Mouse (Mus musculus): ENCODE data around the gene Tshz2. TPM values are rescaled to one million over a fixed set of nuclear protein-coding genes. Genes with fewer than 3 reads are reported as not detected.
"Not testable (repeated sequence)": the region's sequence is repeated elsewhere in the genome, so short reads cannot be mapped to it uniquely, and the experiment has no call there.

Gene Tshz2
- polyA plus RNA-seq, 1 experiment from 2014 or later = 0.70 TPM

DNA sequence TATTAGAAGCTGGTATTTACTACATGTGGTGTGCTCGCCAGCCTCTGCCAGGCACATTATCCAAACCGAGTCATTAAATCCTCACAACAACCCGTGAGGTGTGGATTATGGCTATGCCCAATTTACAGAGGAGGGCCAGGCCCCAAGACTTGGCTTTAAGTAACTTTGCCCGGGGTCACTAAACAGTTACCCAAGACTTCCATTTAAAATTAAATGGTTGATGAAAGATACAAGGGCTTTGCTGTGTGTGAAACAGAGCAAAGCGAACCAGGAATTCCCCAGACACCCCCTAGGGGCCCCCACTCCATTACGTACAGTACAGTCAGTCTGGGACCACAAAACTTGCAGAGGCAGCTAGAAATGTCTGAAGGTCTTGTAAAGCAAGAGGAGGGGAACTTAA is 210.7 kb downstream of the Tshz2 start:
- Histone ChIP-seq H3K4me3 (replicated peaks) (no peak overlapping the region), H3K36me3 (replicated peaks) (no peaks in the 10 kb centered on the region), H3K4me1 (replicated peaks) (no peaks in the 10 kb centered on the region), H3K4me2 (no peak overlapping the region), H3K27ac (replicated peaks) (no peak overlapping the region), H3K27me3 (no peaks in the 10 kb centered on the region), H3K9me3 (replicated peaks) (no peaks in the 10 kb centered on the region), H3K9ac (no peak overlapping the region)
- 57% methylated on average over 6 of the region's 6 CpGs for WGBS (ENCODE audit: insufficient replicate concordance)
- no peak for ATAC-seq (ENCODE audit: insufficient read depth)

GRCm38 (mm10) chr2:169849077-169849476 is 216.3 kb downstream of the Tshz2 start:
- no peak for ATAC-seq (ENCODE audit: insufficient read depth)
- H3K4me1 ChIP-seq (replicated peaks) = no peaks in the 10 kb centered on the region
- no peaks in the 10 kb centered on the region for H3K9me3 ChIP-seq (replicated peaks)
- H3K27me3 ChIP-seq = no peaks in the 10 kb centered on the region
- H3K27ac ChIP-seq (replicated peaks) = no peak overlapping the region
- H3K36me3 ChIP-seq (replicated peaks) = no peaks in the 10 kb centered on the region
- no peak overlapping the region for H3K9ac ChIP-seq
- no peak overlapping the region for H3K4me2 ChIP-seq
- WGBS (ENCODE audit: insufficient replicate concordance) = 34% methylated on average over 7 of the region's 7 CpGs
- no peak overlapping the region for H3K4me3 ChIP-seq (replicated peaks)

DNA sequence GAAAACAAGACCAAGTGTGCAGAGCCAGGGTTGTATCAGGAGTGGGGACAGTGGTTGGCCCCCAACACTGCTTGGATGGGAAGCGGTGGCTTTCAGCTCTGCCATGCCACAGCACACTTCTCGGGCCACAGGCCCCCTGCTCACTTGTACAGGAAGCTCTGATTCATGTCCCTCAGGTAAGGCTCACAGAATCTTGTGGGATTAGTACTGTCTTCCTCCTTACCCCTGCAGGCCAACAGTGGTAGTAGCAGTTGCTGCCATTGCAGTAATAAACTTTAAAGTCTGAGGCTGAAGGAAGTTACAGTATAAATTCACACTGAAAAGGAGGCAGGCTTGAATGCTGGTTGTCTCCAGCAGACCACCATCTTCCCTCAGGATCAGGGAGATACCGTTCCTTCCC is 216.7 kb downstream of the Tshz2 start:
- WGBS (ENCODE audit: insufficient replicate concordance) = 52% methylated on average over 3 of the region's 3 CpGs
- Histone ChIP-seq H3K27me3 (no peaks in the 10 kb centered on the region), H3K9ac (no peak overlapping the region), H3K4me1 (replicated peaks) (no peaks in the 10 kb centered on the region), H3K9me3 (replicated peaks) (no peaks in the 10 kb centered on the region), H3K4me2 (no peak overlapping the region), H3K36me3 (replicated peaks) (no peaks in the 10 kb centered on the region), H3K4me3 (replicated peaks) (no peak overlapping the region), H3K27ac (replicated peaks) (no peak overlapping the region)
- no peak for ATAC-seq (ENCODE audit: insufficient read depth)

DNA sequence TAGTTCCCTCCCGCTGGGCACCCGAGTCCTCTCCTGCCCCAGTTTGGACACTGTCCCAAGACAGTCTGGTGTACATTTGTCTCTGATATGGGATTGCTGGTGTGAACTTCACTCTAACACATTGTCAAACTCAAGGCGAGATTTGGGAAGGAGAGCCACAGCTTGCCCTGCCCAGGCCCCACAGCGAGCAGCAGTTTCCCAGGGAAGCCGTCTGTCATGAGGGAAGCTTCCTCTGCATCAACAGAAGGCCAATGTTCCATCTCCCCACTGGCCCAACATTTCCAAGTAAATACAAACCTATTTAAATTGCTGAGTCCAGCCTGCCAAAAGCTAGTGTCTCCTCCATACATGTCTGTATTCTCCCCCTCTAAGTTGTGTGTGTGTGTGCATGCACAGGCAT is 218.8 kb downstream of the Tshz2 start:
- H3K9ac ChIP-seq = no peak overlapping the region
- WGBS (ENCODE audit: insufficient replicate concordance) = 57% methylated on average over 5 of the region's 5 CpGs
- no peaks in the 10 kb centered on the region for H3K27me3 ChIP-seq
- no peak for ATAC-seq (ENCODE audit: insufficient read depth)
- H3K4me2 ChIP-seq = no peak overlapping the region
- no peak overlapping the region for H3K27ac ChIP-seq (replicated peaks)
- H3K4me1 ChIP-seq (replicated peaks) = no peaks in the 10 kb centered on the region
- no peak overlapping the region for H3K4me3 ChIP-seq (replicated peaks)
- no peaks in the 10 kb centered on the region for H3K9me3 ChIP-seq (replicated peaks)
- no peaks in the 10 kb centered on the region for H3K36me3 ChIP-seq (replicated peaks)

DNA sequence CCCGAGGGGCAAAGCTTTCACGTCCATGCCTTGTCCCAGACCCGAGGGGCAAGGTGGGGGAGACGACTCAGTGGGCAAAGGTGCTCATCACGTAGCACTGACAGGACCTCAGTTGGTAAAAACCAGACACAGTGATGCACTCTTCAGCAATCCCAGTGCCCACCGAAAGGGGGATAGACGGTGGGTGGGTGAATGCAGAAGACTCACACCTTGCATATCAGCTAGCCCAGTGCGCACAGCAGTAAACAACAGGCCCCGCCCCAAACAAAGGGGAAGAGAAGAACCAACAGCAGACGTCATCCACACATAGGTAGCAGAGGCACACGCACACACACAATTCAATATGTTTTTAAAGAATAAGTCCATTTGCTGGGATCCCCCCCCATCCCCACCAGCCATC is 221.7 kb downstream of the Tshz2 start:
- Histone ChIP-seq H3K27me3 (no peaks in the 10 kb centered on the region), H3K4me1 (replicated peaks) (no peaks in the 10 kb centered on the region), H3K36me3 (replicated peaks) (no peaks in the 10 kb centered on the region), H3K4me3 (replicated peaks) (no peak overlapping the region), H3K4me2 (no peak overlapping the region), H3K27ac (replicated peaks) (no peak overlapping the region), H3K9ac (no peak overlapping the region), H3K9me3 (replicated peaks) (peaks cover 10% of the 10 kb centered on the region; the same call in 1 of the 2 replicates)
- ATAC-seq (ENCODE audit: insufficient read depth) = no peak
- 59% methylated on average over 11 of the region's 11 CpGs for WGBS (ENCODE audit: insufficient replicate concordance)

DNA sequence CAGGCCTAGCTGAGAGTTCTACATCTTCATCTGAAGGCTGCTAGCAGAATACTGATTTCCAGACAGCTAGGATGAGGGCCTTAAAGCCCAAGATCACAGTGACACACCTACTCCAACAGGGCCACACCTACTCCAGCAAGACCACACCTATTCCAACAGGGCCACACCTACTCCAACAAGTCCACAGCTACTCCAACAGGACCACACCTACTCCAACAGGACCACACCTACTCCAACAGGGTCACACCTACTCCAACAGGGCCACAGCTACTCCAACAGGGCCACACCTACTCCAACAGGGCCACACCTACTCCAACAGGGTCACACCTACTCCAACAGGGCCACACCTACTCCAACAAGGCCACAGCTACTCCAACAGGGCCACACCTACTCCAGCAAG is 224.2 kb downstream of the Tshz2 start:
- not testable (repeated sequence) for H3K36me3 ChIP-seq (replicated peaks); H3K4me2 ChIP-seq; ATAC-seq (ENCODE audit: insufficient read depth); H3K9ac ChIP-seq; H3K27me3 ChIP-seq; H3K4me3 ChIP-seq (replicated peaks); H3K4me1 ChIP-seq (replicated peaks); H3K27ac ChIP-seq (replicated peaks)
- H3K9me3 ChIP-seq (replicated peaks) = peaks cover 10% of the 10 kb centered on the region; the same call in 1 of the 2 replicates

DNA sequence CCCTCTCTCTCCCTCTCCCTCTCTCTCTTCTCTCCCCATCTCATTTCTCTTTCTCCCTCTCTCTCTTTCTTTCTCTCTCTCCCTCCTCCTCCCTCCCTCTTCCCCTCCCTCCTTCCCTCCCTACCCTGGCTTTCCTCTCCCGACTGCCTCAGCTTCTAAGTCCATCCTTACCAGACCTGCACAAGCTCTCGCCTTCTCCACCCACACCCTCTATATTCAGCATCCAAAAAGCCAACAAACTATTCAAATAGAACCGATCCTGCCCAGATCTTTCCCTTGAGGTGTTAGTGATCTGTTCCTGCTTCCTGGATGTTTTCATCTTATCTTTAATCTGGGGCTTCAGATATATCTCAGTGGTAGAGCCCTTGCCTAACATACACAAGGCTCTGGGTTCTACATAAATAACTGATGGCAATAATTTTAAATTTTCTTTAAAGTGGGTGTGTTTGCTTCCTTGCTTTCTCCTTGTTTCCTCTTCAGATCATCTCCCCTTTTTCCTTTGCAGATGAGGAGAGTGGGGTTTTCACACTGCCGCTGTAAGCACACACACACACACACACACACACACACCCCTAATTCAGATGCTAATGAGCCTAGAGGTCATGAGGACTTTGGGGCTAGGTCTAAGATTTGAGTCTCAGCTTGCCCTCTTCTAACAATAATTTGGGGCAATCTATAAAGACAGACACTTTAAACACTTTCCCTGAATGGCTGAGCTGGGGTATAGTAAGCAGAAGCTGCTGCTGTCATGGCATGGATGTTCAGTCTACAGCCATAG is 226.5 kb downstream of the Tshz2 start:
- Histone ChIP-seq H3K4me1 (replicated peaks) (no peaks in the 10 kb centered on the region), H3K9ac (no peak overlapping the region), H3K4me3 (replicated peaks) (no peak overlapping the region), H3K36me3 (replicated peaks) (no peaks in the 10 kb centered on the region), H3K9me3 (replicated peaks) (peaks cover 10% of the 10 kb centered on the region; the same call in 1 of the 2 replicates), H3K4me2 (no peak overlapping the region), H3K27me3 (no peaks in the 10 kb centered on the region), H3K27ac (replicated peaks) (no peak overlapping the region)
- WGBS (ENCODE audit: insufficient replicate concordance) = 52% methylated on average over 4 of the region's 4 CpGs
- ATAC-seq (ENCODE audit: insufficient read depth) = no peak

GRCm38 (mm10) chr2:169860895-169861294 is 228.1 kb downstream of the Tshz2 start:
- Histone ChIP-seq H3K9me3 (replicated peaks) (peaks cover 10% of the 10 kb centered on the region; the same call in 1 of the 2 replicates), H3K27ac (replicated peaks) (no peak overlapping the region), H3K27me3 (no peaks in the 10 kb centered on the region), H3K36me3 (replicated peaks) (no peaks in the 10 kb centered on the region), H3K9ac (no peak overlapping the region), H3K4me1 (replicated peaks) (no peaks in the 10 kb centered on the region), H3K4me3 (replicated peaks) (no peak overlapping the region), H3K4me2 (no peak overlapping the region)
- ATAC-seq (ENCODE audit: insufficient read depth) = no peak
- 34% methylated on average over 5 of the region's 5 CpGs for WGBS (ENCODE audit: insufficient replicate concordance)

DNA sequence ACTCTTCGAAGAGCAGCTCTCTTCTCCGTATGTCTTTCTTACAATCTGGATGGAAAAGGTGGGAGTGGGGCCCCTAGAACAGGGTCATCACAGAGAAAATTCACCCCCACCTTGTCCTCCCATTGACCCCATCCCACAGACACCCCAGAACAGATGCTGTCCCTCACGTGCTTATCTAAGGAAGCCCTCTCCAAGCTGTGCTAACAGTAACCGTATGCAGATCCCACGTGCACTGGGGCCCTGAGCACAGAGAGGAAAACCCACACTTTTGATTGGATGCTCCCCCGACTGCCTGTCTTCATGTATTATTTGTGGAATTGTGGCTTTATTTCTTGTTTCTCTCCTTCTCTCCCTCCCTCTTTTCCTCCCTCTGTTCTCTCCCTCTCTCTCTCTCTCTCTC is 229.9 kb downstream of the Tshz2 start:
- 35% methylated on average over 6 of the region's 6 CpGs for WGBS (ENCODE audit: insufficient replicate concordance)
- H3K4me3 ChIP-seq (replicated peaks) = no peak overlapping the region
- ATAC-seq (ENCODE audit: insufficient read depth) = no peak

GRCm38 (mm10) chr2:169869468-169869867 is 236.7 kb downstream of the Tshz2 start:
- no peaks in the 10 kb centered on the region; the same call in 1 of the 2 replicates for H3K4me1 ChIP-seq (replicated peaks)
- H3K9me3 ChIP-seq (replicated peaks) = no peaks in the 10 kb centered on the region
- H3K36me3 ChIP-seq (replicated peaks) = no peaks in the 10 kb centered on the region
- ATAC-seq (ENCODE audit: insufficient read depth) = no peak
- H3K9ac ChIP-seq = no peak overlapping the region
- H3K27me3 ChIP-seq = no peaks in the 10 kb centered on the region
- H3K4me3 ChIP-seq (replicated peaks) = no peak overlapping the region
- H3K4me2 ChIP-seq = no peak overlapping the region
- H3K27ac ChIP-seq (replicated peaks) = no peak overlapping the region
- WGBS (ENCODE audit: insufficient replicate concordance) = 29% methylated on average over 7 of the region's 7 CpGs

More for the DNA sequence above, 229.9 kb downstream of the Tshz2 start:
- Histone ChIP-seq H3K27ac (replicated peaks) (no peak overlapping the region), H3K9ac (no peak overlapping the region), H3K9me3 (replicated peaks) (0 out of 2 replicates have a peak, but pooled peaks cover 3% of the 10 kb centered on the region), H3K27me3 (no peaks in the 10 kb centered on the region), H3K4me2 (no peak overlapping the region), H3K4me1 (replicated peaks) (no peaks in the 10 kb centered on the region), H3K36me3 (replicated peaks) (no peaks in the 10 kb centered on the region)

- Histone ChIP-seq H3K4me2 (no peak overlapping the region), H3K36me3 (replicated peaks) (no peaks in the 10 kb centered on the region), H3K4me3 (replicated peaks) (no peak overlapping the region), H3K27ac (replicated peaks) (no peak overlapping the region), H3K4me1 (replicated peaks) (no peaks in the 10 kb centered on the region; the same call in 1 of the 2 replicates), H3K27me3 (no peaks in the 10 kb centered on the region), H3K9ac (no peak overlapping the region), H3K9me3 (replicated peaks) (no peaks in the 10 kb centered on the region)
- no peak for ATAC-seq (ENCODE audit: insufficient read depth)
- 25% methylated on average over 5 of the region's 5 CpGs for WGBS (ENCODE audit: insufficient replicate concordance)
Measured at GRCm38 (mm10) chr2:169870503-169870902, 237.7 kb downstream of the Tshz2 start.
